Mouse (Mus musculus): ENCODE results near the gene Zfp654.
"Not testable (repeated sequence)": the region's sequence is repeated elsewhere in the genome, so short reads cannot be mapped to it uniquely, and the experiment has no call there.

- TF ChIP-seq EP300 (optimal IDR thresholded peaks at IDR 0.05); CTCF (IDR thresholded peaks at IDR 0.05; ENCODE audit: low read depth): not testable (repeated sequence)
These were observed 14.4 kb upstream of the Zfp654 start for GRCm38 (mm10) chr16:64865841-64866240.

Data from stomach, postnatal 0 days (tissue).